9 mouse cellular contexts compared by ENCODE assay signal in the genomic region with DNA sequence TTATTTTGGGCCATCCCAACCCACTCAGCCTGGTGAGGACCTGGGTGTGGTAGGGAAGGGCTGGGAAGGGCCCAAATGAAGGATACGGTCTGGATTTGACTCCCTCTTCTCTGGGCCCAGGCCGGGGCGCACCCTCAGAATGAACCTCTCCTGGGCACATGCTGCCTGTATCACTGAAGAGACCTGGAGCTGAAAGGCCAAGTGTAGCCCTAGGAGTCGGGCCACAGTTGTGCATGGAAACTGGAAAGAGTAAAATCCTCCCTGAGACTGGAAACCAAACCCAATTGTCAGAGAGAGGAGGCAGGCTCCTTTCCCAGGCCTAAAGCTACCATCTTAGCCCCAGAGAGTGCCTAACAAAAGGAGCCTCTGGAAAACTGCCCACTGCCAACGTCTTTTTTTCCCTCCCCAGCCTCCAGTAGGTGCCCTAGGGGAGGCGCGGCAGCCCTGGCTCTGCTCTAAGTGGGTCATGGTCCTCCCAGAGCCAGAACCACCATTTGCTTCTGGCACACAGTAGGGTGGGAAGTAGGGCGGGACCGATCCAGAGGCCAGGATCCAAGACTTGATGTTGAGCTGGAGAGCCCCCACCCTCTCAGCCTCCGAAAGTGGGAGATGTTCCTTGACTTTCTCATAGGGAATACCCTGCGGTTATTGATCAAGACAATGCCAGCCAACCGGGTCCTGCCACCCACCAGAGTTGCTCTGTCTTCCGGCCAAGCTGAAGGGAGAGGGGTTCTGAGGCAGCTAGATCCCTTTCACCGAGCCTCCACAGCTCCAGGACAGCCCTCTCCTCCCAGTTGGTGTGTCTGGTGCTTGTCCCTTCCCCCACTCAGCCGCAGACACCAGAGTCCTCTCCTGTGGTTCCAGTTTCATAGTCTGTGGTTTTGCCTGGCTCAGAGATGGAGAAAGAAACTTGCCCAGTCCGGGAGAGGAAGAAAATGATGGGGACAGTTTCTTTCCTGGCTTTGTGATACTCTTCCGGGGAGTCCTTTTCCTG. TPM values are rescaled to one million over a fixed set of nuclear protein-coding genes. Genes with fewer than 3 reads are reported as not detected.
DNase-seq lines count a peak whose midpoint lies in the region; ATAC-seq and TF ChIP-seq lines count a peak whose summit lies in the region.
"Had no signal": no experiment of that assay in that cellular context is flagged by ENCODE, and none has a peak within 500 bp of the region (broad histone marks: within the 10 kb centered on the region; RNA-seq: fewer than 3 reads in every experiment).

No protein-coding gene starts in this region.

- H3K36me3 ChIP-seq in thymus, adult 2 months (ENCODE audit: control insufficient read depth, insufficient read depth, low read length) = no peaks in the 10 kb centered on the region
- H3K36me3 ChIP-seq in heart, postnatal 0 days (replicated peaks; ENCODE audit: control insufficient read depth, insufficient read depth, low read length) = peaks cover 17% of the 10 kb centered on the region
- peaks cover 29% of the 10 kb centered on the region for H3K36me3 ChIP-seq in liver, embryonic 13.5 days

- H3K9ac ChIP-seq in heart, postnatal 0 days (replicated peaks; ENCODE audit: low read depth, low read length) = peak overlapping the region; percentile 95
- H3K9ac ChIP-seq in liver, embryonic 13.5 days = peak overlapping the region; percentile 77

- TF ChIP-seq EP300 in heart, postnatal 0 days (IDR thresholded peaks at IDR 0.05; ENCODE audit: low read depth) = no peak

- H3K27me3 ChIP-seq in thymus, adult 2 months (ENCODE audit: control insufficient read depth, insufficient read depth, low read length) = peaks cover 6% of the 10 kb centered on the region; the same call in 1 of the 2 replicates
- no peaks in the 10 kb centered on the region for H3K27me3 ChIP-seq in heart, postnatal 0 days (ENCODE audit: control insufficient read depth, insufficient read depth, low read length)
- peaks cover 61% of the 10 kb centered on the region for H3K27me3 ChIP-seq in liver, embryonic 13.5 days

- no peak for TF ChIP-seq CTCF in gastrocnemius, adult 2 months (IDR thresholded peaks at IDR 0.05)
- TF ChIP-seq CTCF in thymus, adult 2 months (IDR thresholded peaks at IDR 0.05; ENCODE audit: borderline replicate concordance, control insufficient read depth, extremely low read depth, insufficient read depth, low read length, poor library complexity) = no peak
- no peak for TF ChIP-seq CTCF in heart, postnatal 0 days (IDR thresholded peaks at IDR 0.05; ENCODE audit: low read depth)
- no peak for TF ChIP-seq CTCF in olfactory bulb, adult 2 months (IDR thresholded peaks at IDR 0.05; ENCODE audit: insufficient read depth, low read depth, low read length)

- ATAC-seq in heart, postnatal 0 days (ENCODE audit: insufficient read depth, low read depth) = no peak
- no peak for ATAC-seq in liver, embryonic 13.5 days (ENCODE audit: low read depth)
- ATAC-seq in CD4-positive, CD25-positive, alpha-beta regulatory T cell, adult 4 months = no peak

- peak; percentile 56 for DNase-seq in gastrocnemius, adult 2 months
- no peak for DNase-seq in gastrocnemius, adult 18-20 months (ENCODE audit: low spot score)
- no peak for DNase-seq in thymus, adult 2 months
- DNase-seq in thymus, postnatal 36 days = no peak
- no peak for DNase-seq in heart, postnatal 0 days (ENCODE audit: low spot score)
- DNase-seq in liver, embryonic 13.5 days = no peak

- peaks cover 27% of the 10 kb centered on the region for H3K4me1 ChIP-seq in thymus, adult 2 months (replicated peaks; ENCODE audit: control insufficient read depth, insufficient read depth, low read length)
- H3K4me1 ChIP-seq in heart, postnatal 0 days (ENCODE audit: control insufficient read depth, insufficient read depth) = peaks cover 29% of the 10 kb centered on the region; the same call in 1 of the 2 replicates
- H3K4me1 ChIP-seq in liver, embryonic 13.5 days (replicated peaks) = peaks cover 62% of the 10 kb centered on the region
- H3K4me1 ChIP-seq in olfactory bulb, adult 2 months (ENCODE audit: control insufficient read depth, insufficient read depth, low read length) = peaks cover 18% of the 10 kb centered on the region

- peak overlapping the region; percentile 89 for H3K27ac ChIP-seq in gastrocnemius, adult 2 months
- peak overlapping the region; percentile 12; the same call in 1 of the 2 replicates for H3K27ac ChIP-seq in thymus, adult 2 months (ENCODE audit: control insufficient read depth, insufficient read depth, low read length)
- peak overlapping the region; percentile 94 for H3K27ac ChIP-seq in heart, postnatal 0 days (ENCODE audit: low read depth)
- peak overlapping the region; percentile 80 for H3K27ac ChIP-seq in liver, embryonic 13.5 days
- H3K27ac ChIP-seq in olfactory bulb, adult 2 months (ENCODE audit: insufficient read depth, low read depth, low read length) = peak overlapping the region; percentile 23; the same call in 1 of the 2 replicates

- no peaks in the 10 kb centered on the region for H3K9me3 ChIP-seq in heart, postnatal 0 days (replicated peaks; ENCODE audit: control insufficient read depth, low read length)
- no peaks in the 10 kb centered on the region for H3K9me3 ChIP-seq in liver, embryonic 13.5 days (replicated peaks)

- TF ChIP-seq POLR2A in thymus, adult 2 months (IDR thresholded peaks at IDR 0.05; ENCODE audit: control insufficient read depth, extremely low read depth, insufficient read depth, low read length, poor library complexity) = no peak
- no peak for TF ChIP-seq POLR2A in olfactory bulb, adult 2 months (IDR thresholded peaks at IDR 0.05; ENCODE audit: insufficient read depth, low read depth, low read length)

- peak overlapping the region; percentile 88 for H3K4me3 ChIP-seq in gastrocnemius, adult 2 months
- H3K4me3 ChIP-seq in thymus, adult 2 months (ENCODE audit: control insufficient read depth, insufficient read depth, low read length) = peak overlapping the region; percentile 37
- peak overlapping the region; percentile 80 for H3K4me3 ChIP-seq in heart, postnatal 0 days (ENCODE audit: low read depth, low read length)
- H3K4me3 ChIP-seq in liver, embryonic 13.5 days (replicated peaks) = peak overlapping the region; percentile 66
- H3K4me3 ChIP-seq in olfactory bulb, adult 2 months (ENCODE audit: insufficient read depth, low read depth, low read length) = peak overlapping the region; percentile 46

- intact Hi-C loops in gastrocnemius, adult 2 months (cut with DNase I) = no loop called here

- WGBS in thymus, adult 2 months = 59% methylated on average over 17 of the region's 17 CpGs
- 37% methylated on average over 17 of the region's 17 CpGs for WGBS in heart, postnatal 0 days
- 19% methylated on average over 17 of the region's 17 CpGs for WGBS in liver, embryonic 13.5 days (ENCODE audit: insufficient replicate concordance)
- WGBS in olfactory bulb, adult 2 months = 38% methylated on average over 17 of the region's 17 CpGs

- H3K4me2 ChIP-seq in heart, postnatal 0 days (ENCODE audit: low read depth, low read length) = peak overlapping the region; percentile 81
- H3K4me2 ChIP-seq in liver, embryonic 13.5 days = peak overlapping the region; percentile 69

RNA-seq across cellular contexts. Expression of a gene that starts 1.7 kb away (rescaled TPM):
- total RNA-seq in gastrocnemius, adult 2 months (2021) = 10 to 100 TPM in 1 of 2 experiments, 1 to 10 TPM in 1; 8.5 to 14.0 TPM
- 10 to 100 TPM in 1 of 2 experiments, 1 to 10 TPM in 1; 7.3 to 10.6 TPM for total RNA-seq in gastrocnemius, adult 18-20 months (2021)
- polyA plus RNA-seq in thymus, adult 2 months (2012; rRNA removed) = 76.5 and 89.3 TPM in 2 replicates
- total RNA-seq in heart, postnatal 0 days (2014; rRNA removed; ENCODE audit: low replicate concordance) = 59.9 and 73.2 TPM in 2 replicates
- polyA plus RNA-seq in heart, postnatal 0 days (2015; fragmentation: Nextera tagmentation; extraction: Ambion mirVana) = 59.7 and 60.9 TPM in 2 replicates
- polyA plus RNA-seq in liver, embryonic 13.5 days (2015; fragmentation: Nextera tagmentation; extraction: Ambion mirVana) = 19.8 and 23.2 TPM in 2 replicates
- polyA plus RNA-seq in olfactory bulb, adult 2 months (2012; ENCODE audit: insufficient read depth, insufficient read length, low replicate concordance, missing spikeins) = not detected in 2 replicates
- not detected for polyA plus RNA-seq in CD4-positive, CD25-positive, alpha-beta regulatory T cell, adult 4 months (2017; shearing (Covaris generic))

RNA-seq across cellular contexts. Expression of a gene that starts 6.4 kb away (rescaled TPM):
- total RNA-seq in gastrocnemius, adult 2 months (2021) = 100 to 1,000 TPM; 102 to 111 TPM
- 100 to 1,000 TPM in 1 of 2 experiments, 10 to 100 TPM in 1; 100.0 to 110 TPM for total RNA-seq in gastrocnemius, adult 18-20 months (2021)
- 211 and 214 TPM in 2 replicates for polyA plus RNA-seq in thymus, adult 2 months (2012; rRNA removed)
- total RNA-seq in heart, postnatal 0 days (2014; rRNA removed; ENCODE audit: low replicate concordance) = 132 and 145 TPM in 2 replicates
- polyA plus RNA-seq in heart, postnatal 0 days (2015; fragmentation: Nextera tagmentation; extraction: Ambion mirVana) = 335 and 371 TPM in 2 replicates
- 244 and 265 TPM in 2 replicates for polyA plus RNA-seq in liver, embryonic 13.5 days (2015; fragmentation: Nextera tagmentation; extraction: Ambion mirVana)
- not detected in 2 replicates for polyA plus RNA-seq in olfactory bulb, adult 2 months (2012; ENCODE audit: insufficient read depth, insufficient read length, low replicate concordance, missing spikeins)
- 100 to 1,000 TPM; 216 to 249 TPM for polyA plus RNA-seq in CD4-positive, CD25-positive, alpha-beta regulatory T cell, adult 4 months (2017; shearing (Covaris generic))

RNA-seq across cellular contexts. Expression of a gene that starts 15.6 kb away (rescaled TPM):
- total RNA-seq in gastrocnemius, adult 2 months (2021) = 1 to 10 TPM in 1 of 2 experiments, under 1 TPM in 1; 0.56 to 2.0 TPM
- under 1 TPM; 0.52 to 0.73 TPM for total RNA-seq in gastrocnemius, adult 18-20 months (2021)
- 24.2 and 29.3 TPM in 2 replicates for polyA plus RNA-seq in thymus, adult 2 months (2012; rRNA removed)
- total RNA-seq in heart, postnatal 0 days (2014; rRNA removed; ENCODE audit: low replicate concordance) = 11.3 and 16.6 TPM in 2 replicates
- polyA plus RNA-seq in heart, postnatal 0 days (2015; fragmentation: Nextera tagmentation; extraction: Ambion mirVana) = 6.7 and 8.9 TPM in 2 replicates
- polyA plus RNA-seq in liver, embryonic 13.5 days (2015; fragmentation: Nextera tagmentation; extraction: Ambion mirVana) = 8.6 and 10.3 TPM in 2 replicates
- polyA plus RNA-seq in olfactory bulb, adult 2 months (2012; ENCODE audit: insufficient read depth, insufficient read length, low replicate concordance, missing spikeins) = not detected in 2 replicates
- 1 to 10 TPM; 1.2 to 1.3 TPM for polyA plus RNA-seq in CD4-positive, CD25-positive, alpha-beta regulatory T cell, adult 4 months (2017; shearing (Covaris generic))

RNA-seq across cellular contexts. Expression of a gene that starts 30.8 kb away (rescaled TPM):
- 10 to 100 TPM; 27.9 to 36.5 TPM for total RNA-seq in gastrocnemius, adult 2 months (2021)
- 10 to 100 TPM; 28.5 to 31.2 TPM for total RNA-seq in gastrocnemius, adult 18-20 months (2021)
- 308 and 317 TPM in 2 replicates for polyA plus RNA-seq in thymus, adult 2 months (2012; rRNA removed)
- 81.5 and 110 TPM in 2 replicates for total RNA-seq in heart, postnatal 0 days (2014; rRNA removed; ENCODE audit: low replicate concordance)
- polyA plus RNA-seq in heart, postnatal 0 days (2015; fragmentation: Nextera tagmentation; extraction: Ambion mirVana) = 47.8 and 54.4 TPM in 2 replicates
- polyA plus RNA-seq in liver, embryonic 13.5 days (2015; fragmentation: Nextera tagmentation; extraction: Ambion mirVana) = 18.4 and 21.2 TPM in 2 replicates
- polyA plus RNA-seq in olfactory bulb, adult 2 months (2012; ENCODE audit: insufficient read depth, insufficient read length, low replicate concordance, missing spikeins) = not detected in 2 replicates
- 10 to 100 TPM; 59.9 to 60.2 TPM for polyA plus RNA-seq in CD4-positive, CD25-positive, alpha-beta regulatory T cell, adult 4 months (2017; shearing (Covaris generic))

RNA-seq across cellular contexts. Expression of a gene that starts 42.8 kb away (rescaled TPM):
- total RNA-seq in gastrocnemius, adult 2 months (2021) = not detected
- total RNA-seq in gastrocnemius, adult 18-20 months (2021) = not detected
- 0.82 and 1.00 TPM in 2 replicates for polyA plus RNA-seq in thymus, adult 2 months (2012; rRNA removed)
- 0.77 TPM in 1 of 2 replicates, not detected in the other for total RNA-seq in heart, postnatal 0 days (2014; rRNA removed; ENCODE audit: low replicate concordance)
- polyA plus RNA-seq in heart, postnatal 0 days (2015; fragmentation: Nextera tagmentation; extraction: Ambion mirVana) = 0.15 and 0.27 TPM in 2 replicates
- 0.06 and 0.12 TPM in 2 replicates for polyA plus RNA-seq in liver, embryonic 13.5 days (2015; fragmentation: Nextera tagmentation; extraction: Ambion mirVana)
- polyA plus RNA-seq in olfactory bulb, adult 2 months (2012; ENCODE audit: insufficient read depth, insufficient read length, low replicate concordance, missing spikeins) = not detected in 2 replicates
- 1 to 10 TPM in 1 of 2 experiments, under 1 TPM in 1; 0.54 to 1.1 TPM for polyA plus RNA-seq in CD4-positive, CD25-positive, alpha-beta regulatory T cell, adult 4 months (2017; shearing (Covaris generic))
- total RNA-seq: heart, postnatal 14 days had no signal

Comparison
In these comparisons a context has a peak if more than half of its experiments do, and no peak if none do; other contexts are left out.
1. H3K27ac ChIP-seq: peak in every context shown above with its lines; median percentile 94 in heart, postnatal 0 days; 89 in gastrocnemius, adult 2 months; 80 in liver, embryonic 13.5 days; 23 in olfactory bulb, adult 2 months; 12 in thymus, adult 2 months.
2. H3K4me3 ChIP-seq: peak in every context shown above with its lines; median percentile 88 in gastrocnemius, adult 2 months; 80 in heart, postnatal 0 days; 66 in liver, embryonic 13.5 days; 46 in olfactory bulb, adult 2 months; 37 in thymus, adult 2 months.
3. RNA of a gene that starts 1.7 kb away (polyA plus RNA-seq): 76.5 to 89.3 TPM in thymus, adult 2 months, 59.7 to 60.9 TPM in heart, postnatal 0 days and 19.8 to 23.2 TPM in liver, embryonic 13.5 days; not detected in CD4-positive, CD25-positive, alpha-beta regulatory T cell, adult 4 months and not detected in olfactory bulb, adult 2 months; every median in the first group is over 10 times any median in the second.
4. RNA of a gene that starts 6.4 kb away (polyA plus RNA-seq): 335 to 371 TPM in heart, postnatal 0 days, 216 to 249 TPM in CD4-positive, CD25-positive, alpha-beta regulatory T cell, adult 4 months, 244 to 265 TPM in liver, embryonic 13.5 days and 211 to 214 TPM in thymus, adult 2 months; not detected in olfactory bulb, adult 2 months; every median in the first group is over 100 times any median in the second.